Mouse (Mus musculus): ENCODE results near the gene Olfr643. TPM values are rescaled to one million over a fixed set of nuclear protein-coding genes. Genes with fewer than 3 reads are reported as not detected.

Gene Olfr643
- polyA plus RNA-seq (2017; shearing (Covaris generic)) = not detected

GRCm38 (mm10) chr7:104137305-104137704, at the start of gene Olfr643:
Gene Olfr643 (minus strand): TSS chr7:104137405.

GRCm38 (mm10) chr7:104183292-104183691, 46.1 kb upstream of the Olfr643 start, which contains the start of gene Olfr648:
Gene Olfr648 (minus strand): TSS chr7:104183392.

GRCm38 (mm10) chr7:104150456-104150855, 13.3 kb upstream of the Olfr643 start, which contains the start of gene Ubqlnl:
Gene Ubqlnl (minus strand): TSS chr7:104150556.

GRCm38 (mm10) chr7:104143179-104143578, 6.0 kb upstream of the Olfr643 start, which contains the start of gene Ubqln3:
Gene Ubqln3 (minus strand): TSS chr7:104143279.

GRCm38 (mm10) chr7:104129726-104130125, 7.5 kb downstream of the Olfr643 start, which contains the start of gene Ubqln5:
Gene Ubqln5 (minus strand): TSS chr7:104129826.

GRCm38 (mm10) chr7:104104757-104104972, 32.5 kb downstream of the Olfr643 start, which contains the start of gene Olfr646:
Gene Olfr646 (plus strand): TSS chr7:104104873.

GRCm38 (mm10) chr7:104085365-104085764, 51.8 kb downstream of the Olfr643 start, which contains the start of gene Olfr645:
Gene Olfr645 (minus strand): TSS chr7:104085465.

GRCm38 (mm10) chr7:104071769-104072168, 65.4 kb downstream of the Olfr643 start, which contains the start of gene Olfr644:
Gene Olfr644 (minus strand): TSS chr7:104071869.

GRCm38 (mm10) chr7:104061345-104061744, 75.9 kb downstream of the Olfr643 start, which contains the start of gene 4930516K23Rik:
Gene 4930516K23Rik (minus strand): TSS chr7:104061445.

GRCm38 (mm10) chr7:104052566-104052965, 84.6 kb downstream of the Olfr643 start, which contains the start of gene Olfr642:
Gene Olfr642 (minus strand): TSS chr7:104052666.

GRCm38 (mm10) chr7:104035145-104035544, 102.1 kb downstream of the Olfr643 start, which contains the start of gene Olfr641:
Gene Olfr641 (plus strand): TSS chr7:104035445.

GRCm38 (mm10) chr7:104025473-104025872, 111.7 kb downstream of the Olfr643 start, which contains the start of gene Olfr640:
Gene Olfr640 (minus strand): TSS chr7:104025573.

GRCm38 (mm10) chr7:104017203-104017602, 120.0 kb downstream of the Olfr643 start, which contains the start of gene Olfr639:
Gene Olfr639 (minus strand): TSS chr7:104017303.

GRCm38 (mm10) chr7:103998446-103998845, 138.8 kb downstream of the Olfr643 start, which contains the start of gene Olfr638:
Gene Olfr638 (plus strand): TSS chr7:103998746.

GRCm38 (mm10) chr7:103970852-103971251, 166.4 kb downstream of the Olfr643 start, which contains the start of gene Olfr635:
Gene Olfr635 (plus strand): TSS chr7:103971152.

Other genes starting within 250 kb of the Olfr643 start
- gene Olfr64, start 242.9 kb downstream of the Olfr643 start, polyA plus RNA-seq (2017; shearing (Covaris generic)) = not detected
- not detected for gene Olfr65, start 233.9 kb downstream of the Olfr643 start, polyA plus RNA-seq (2017; shearing (Covaris generic))
- gene Olfr631, start 208.6 kb downstream of the Olfr643 start, polyA plus RNA-seq (2017; shearing (Covaris generic)) = not detected
- 0.43 TPM for gene Olfr632, start 203.1 kb downstream of the Olfr643 start, polyA plus RNA-seq (2017; shearing (Covaris generic))
- gene Olfr633, start 193.0 kb downstream of the Olfr643 start, polyA plus RNA-seq (2017; shearing (Covaris generic)) = not detected
- gene Olfr635, start 166.3 kb downstream of the Olfr643 start, polyA plus RNA-seq (2017; shearing (Covaris generic)) = 0.09 TPM
- not detected for gene Olfr638, start 138.7 kb downstream of the Olfr643 start, polyA plus RNA-seq (2017; shearing (Covaris generic))
- not detected for gene Olfr639, start 120.1 kb downstream of the Olfr643 start, polyA plus RNA-seq (2017; shearing (Covaris generic))
- not detected for gene Olfr640, start 111.8 kb downstream of the Olfr643 start, polyA plus RNA-seq (2017; shearing (Covaris generic))
- not detected for gene Olfr641, start 102.0 kb downstream of the Olfr643 start, polyA plus RNA-seq (2017; shearing (Covaris generic))
- not detected for gene Olfr642, start 84.7 kb downstream of the Olfr643 start, polyA plus RNA-seq (2017; shearing (Covaris generic))
- gene 4930516K23Rik, start 76.0 kb downstream of the Olfr643 start, polyA plus RNA-seq (2017; shearing (Covaris generic)) = 0.72 TPM
- not detected for gene Olfr644, start 65.5 kb downstream of the Olfr643 start, polyA plus RNA-seq (2017; shearing (Covaris generic))
- not detected for gene Olfr645, start 51.9 kb downstream of the Olfr643 start, polyA plus RNA-seq (2017; shearing (Covaris generic))
- gene Olfr646, start 32.5 kb downstream of the Olfr643 start, polyA plus RNA-seq (2017; shearing (Covaris generic)) = 0.96 TPM
- not detected for gene Ubqln5, start 7.6 kb downstream of the Olfr643 start, polyA plus RNA-seq (2017; shearing (Covaris generic))
- not detected for gene Ubqln3, start 5.9 kb upstream of the Olfr643 start, polyA plus RNA-seq (2017; shearing (Covaris generic))
- not detected for gene Ubqlnl, start 13.2 kb upstream of the Olfr643 start, polyA plus RNA-seq (2017; shearing (Covaris generic))
- gene Olfm5, start 27.4 kb upstream of the Olfr643 start, polyA plus RNA-seq (2017; shearing (Covaris generic)) = not detected
- gene Olfr648, start 46.0 kb upstream of the Olfr643 start, polyA plus RNA-seq (2017; shearing (Covaris generic)) = not detected
- not detected for gene Olfr649, start 58.6 kb upstream of the Olfr643 start, polyA plus RNA-seq (2017; shearing (Covaris generic))
- 2.3 TPM for gene Trim6, start 81.4 kb upstream of the Olfr643 start, polyA plus RNA-seq (2017; shearing (Covaris generic))
- 33.2 TPM for gene Trim34a, start 107.1 kb upstream of the Olfr643 start, polyA plus RNA-seq (2017; shearing (Covaris generic))
- gene Trim5, start 150.7 kb upstream of the Olfr643 start, polyA plus RNA-seq (2017; shearing (Covaris generic)) = 20.3 TPM
- 118 TPM for gene Trim12a, start 178.1 kb upstream of the Olfr643 start, polyA plus RNA-seq (2017; shearing (Covaris generic))
- 0.68 TPM for gene Trim34b, start 192.1 kb upstream of the Olfr643 start, polyA plus RNA-seq (2017; shearing (Covaris generic))
- 10.2 TPM for gene Trim12c, start 216.0 kb upstream of the Olfr643 start, polyA plus RNA-seq (2017; shearing (Covaris generic))
- gene Trim30b, start 232.5 kb upstream of the Olfr643 start, polyA plus RNA-seq (2017; shearing (Covaris generic)) = 0.46 TPM

Measured in effector memory CD4-positive, alpha-beta T cell, adult 7 months (primary cell).